Mouse (Mus musculus) stomach, postnatal 0 days (tissue): Measurements from ENCODE around the gene Srebf2.

ENCODE experiments used
- CTCF ChIP-seq: IDR thresholded peaks from 2 replicates; pipeline ENCODE4 v1.5.1; 2016; ENCODE audit warnings: antibody characterized with exemption, low read depth, mild to moderate bottlenecking, moderate library complexity
- EP300 ChIP-seq: optimal IDR thresholded peaks from 2 replicates; pipeline ENCODE3; 2016; ENCODE audit warnings: antibody characterized with exemption

- TF ChIP-seq CTCF (no peak), EP300 (no peak)
Observed at GRCm38 (mm10) chr15:82196300-82196699, 49.3 kb downstream of the Srebf2 start.
